Mouse (Mus musculus) E14TG2a.4 (cell line): ENCODE results near the gene Samd3.

Experiments used
- CTCF ChIP-seq: conservative IDR thresholded peaks from 2 replicates; pipeline ENCODE4 v1.5.1; 2014; ENCODE audit warnings: low read length
- POU5F1 ChIP-seq: IDR thresholded peaks from 2 replicates; pipeline ENCODE4 v1.6.1; 2014; ENCODE audit warnings: low read length, borderline replicate concordance

GRCm38 (mm10) chr10:26280009-26280408 is 50.5 kb downstream of the Samd3 start:
- TF ChIP-seq CTCF (no peak), POU5F1 (no peak)
